Mouse (Mus musculus): ENCODE measurements around the gene Srsf9.

The Srsf9 gene

GRCm38 (mm10) chr5:115326875-115327609 is at the start of gene Srsf9:
Gene Srsf9 (plus strand): TSS chr5:115327177.
- peak within 1 kb of the TSS; percentile 91 for H3K4me3 ChIP-seq (replicated peaks; ENCODE audit: low read length)
- peaks cover 4% of the 10 kb centered on the region; the same call in 1 of the 2 replicates for H3K27me3 ChIP-seq (ENCODE audit: insufficient read depth, low read length)
- H3K36me3 ChIP-seq (ENCODE audit: insufficient read depth, low read length): peaks cover 36% of the 10 kb centered on the region
- no peak for TF ChIP-seq POU5F1 (IDR thresholded peaks at IDR 0.05; ENCODE audit: borderline replicate concordance, low read length)
- no peaks in the 10 kb centered on the region for H3K9me3 ChIP-seq (ENCODE audit: low read length)
- H3K4me1 ChIP-seq (replicated peaks; ENCODE audit: low read depth, low read length): peaks cover 55% of the 10 kb centered on the region

GRCm38 (mm10) chr5:115278053-115278452 is 48.9 kb upstream of the Srsf9 start:
- H3K9me3 ChIP-seq (ENCODE audit: low read length): no peaks in the 10 kb centered on the region
- TF ChIP-seq NANOG (IDR thresholded peaks at IDR 0.05; ENCODE audit: borderline replicate concordance, low read length) (no peak), POU5F1 (IDR thresholded peaks at IDR 0.05; ENCODE audit: borderline replicate concordance, low read length) (no peak), CTCF (conservative IDR thresholded peaks at IDR 0.05; ENCODE audit: low read length) (no peak)
- H3K27me3 ChIP-seq (ENCODE audit: insufficient read depth, low read length): no peaks in the 10 kb centered on the region
- H3K4me1 ChIP-seq (replicated peaks; ENCODE audit: low read depth, low read length): peaks cover 46% of the 10 kb centered on the region
- peaks cover 7% of the 10 kb centered on the region for H3K36me3 ChIP-seq (ENCODE audit: insufficient read depth, low read length)
- H3K4me3 ChIP-seq (replicated peaks; ENCODE audit: low read length): no peak overlapping the region

GRCm38 (mm10) chr5:115278785-115279184 is 48.2 kb upstream of the Srsf9 start:
- peaks cover 40% of the 10 kb centered on the region for H3K4me1 ChIP-seq (replicated peaks; ENCODE audit: low read depth, low read length)
- TF ChIP-seq POU5F1 (IDR thresholded peaks at IDR 0.05; ENCODE audit: borderline replicate concordance, low read length) (no peak), NANOG (IDR thresholded peaks at IDR 0.05; ENCODE audit: borderline replicate concordance, low read length) (no peak), CTCF (conservative IDR thresholded peaks at IDR 0.05; ENCODE audit: low read length) (no peak)
- H3K4me3 ChIP-seq (replicated peaks; ENCODE audit: low read length): no peak overlapping the region
- peaks cover 14% of the 10 kb centered on the region for H3K36me3 ChIP-seq (ENCODE audit: insufficient read depth, low read length)
- H3K9me3 ChIP-seq (ENCODE audit: low read length): no peaks in the 10 kb centered on the region
- no peaks in the 10 kb centered on the region for H3K27me3 ChIP-seq (ENCODE audit: insufficient read depth, low read length)

- Histone ChIP-seq H3K9me3 (ENCODE audit: low read length) (no peaks in the 10 kb centered on the region), H3K36me3 (ENCODE audit: insufficient read depth, low read length) (peaks cover 20% of the 10 kb centered on the region), H3K4me3 (replicated peaks; ENCODE audit: low read length) (peak within 1 kb of the TSS; percentile 99), H3K4me1 (replicated peaks; ENCODE audit: low read depth, low read length) (peaks cover 34% of the 10 kb centered on the region), H3K27me3 (ENCODE audit: insufficient read depth, low read length) (no peaks in the 10 kb centered on the region)
- no peak for TF ChIP-seq POU5F1 (IDR thresholded peaks at IDR 0.05; ENCODE audit: borderline replicate concordance, low read length)
- TF ChIP-seq CTCF (conservative IDR thresholded peaks at IDR 0.05; ENCODE audit: low read length): no peak
- TF ChIP-seq NANOG (IDR thresholded peaks at IDR 0.05; ENCODE audit: borderline replicate concordance, low read length): no peak
Measured at GRCm38 (mm10) chr5:115279226-115280049, 47.5 kb upstream of the Srsf9 start, which contains the start of gene Coq5. Gene Coq5 (plus strand): TSS chr5:115279666.

GRCm38 (mm10) chr5:115280050-115280687 is 46.8 kb upstream of the Srsf9 start:
- Histone ChIP-seq H3K9me3 (ENCODE audit: low read length) (no peaks in the 10 kb centered on the region), H3K27me3 (ENCODE audit: insufficient read depth, low read length) (no peaks in the 10 kb centered on the region), H3K4me1 (replicated peaks; ENCODE audit: low read depth, low read length) (peaks cover 26% of the 10 kb centered on the region), H3K4me3 (replicated peaks; ENCODE audit: low read length) (peak overlapping the region; percentile 99), H3K36me3 (ENCODE audit: insufficient read depth, low read length) (peaks cover 26% of the 10 kb centered on the region)
- TF ChIP-seq NANOG (IDR thresholded peaks at IDR 0.05; ENCODE audit: borderline replicate concordance, low read length): no peak
- TF ChIP-seq POU5F1 (IDR thresholded peaks at IDR 0.05; ENCODE audit: borderline replicate concordance, low read length): no peak
- no peak for TF ChIP-seq CTCF (conservative IDR thresholded peaks at IDR 0.05; ENCODE audit: low read length)

GRCm38 (mm10) chr5:115284735-115285134 is 42.2 kb upstream of the Srsf9 start:
- H3K27me3 ChIP-seq (ENCODE audit: insufficient read depth, low read length): no peaks in the 10 kb centered on the region
- no peak overlapping the region for H3K4me3 ChIP-seq (replicated peaks; ENCODE audit: low read length)
- peaks cover 18% of the 10 kb centered on the region for H3K4me1 ChIP-seq (replicated peaks; ENCODE audit: low read depth, low read length)
- TF ChIP-seq NANOG (IDR thresholded peaks at IDR 0.05; ENCODE audit: borderline replicate concordance, low read length) (no peak), POU5F1 (IDR thresholded peaks at IDR 0.05; ENCODE audit: borderline replicate concordance, low read length) (no peak), CTCF (conservative IDR thresholded peaks at IDR 0.05; ENCODE audit: low read length) (no peak)
- H3K9me3 ChIP-seq (ENCODE audit: low read length): no peaks in the 10 kb centered on the region
- H3K36me3 ChIP-seq (ENCODE audit: insufficient read depth, low read length): peaks cover 64% of the 10 kb centered on the region

GRCm38 (mm10) chr5:115294173-115294572 is 32.8 kb upstream of the Srsf9 start:
- Histone ChIP-seq H3K27me3 (ENCODE audit: insufficient read depth, low read length) (no peaks in the 10 kb centered on the region), H3K36me3 (ENCODE audit: insufficient read depth, low read length) (peaks cover 98% of the 10 kb centered on the region), H3K9me3 (ENCODE audit: low read length) (no peaks in the 10 kb centered on the region), H3K4me3 (replicated peaks; ENCODE audit: low read length) (no peak overlapping the region), H3K4me1 (replicated peaks; ENCODE audit: low read depth, low read length) (peaks cover 50% of the 10 kb centered on the region)
- TF ChIP-seq NANOG (IDR thresholded peaks at IDR 0.05; ENCODE audit: borderline replicate concordance, low read length) (no peak), POU5F1 (IDR thresholded peaks at IDR 0.05; ENCODE audit: borderline replicate concordance, low read length) (no peak), CTCF (conservative IDR thresholded peaks at IDR 0.05; ENCODE audit: low read length) (peak; percentile 63)

GRCm38 (mm10) chr5:115296347-115296746 is 30.6 kb upstream of the Srsf9 start:
- no peak for TF ChIP-seq NANOG (IDR thresholded peaks at IDR 0.05; ENCODE audit: borderline replicate concordance, low read length)
- TF ChIP-seq CTCF (conservative IDR thresholded peaks at IDR 0.05; ENCODE audit: low read length): no peak
- no peak for TF ChIP-seq POU5F1 (IDR thresholded peaks at IDR 0.05; ENCODE audit: borderline replicate concordance, low read length)
- H3K4me3 ChIP-seq (replicated peaks; ENCODE audit: low read length): peak overlapping the region; percentile 1; the same call in 1 of the 2 replicates
- no peaks in the 10 kb centered on the region for H3K27me3 ChIP-seq (ENCODE audit: insufficient read depth, low read length)
- no peaks in the 10 kb centered on the region for H3K9me3 ChIP-seq (ENCODE audit: low read length)
- H3K36me3 ChIP-seq (ENCODE audit: insufficient read depth, low read length): peaks cover 82% of the 10 kb centered on the region
- H3K4me1 ChIP-seq (replicated peaks; ENCODE audit: low read depth, low read length): peaks cover 57% of the 10 kb centered on the region

All from E14TG2a.4 (cell line).